Mouse (Mus musculus): ENCODE measurements around the gene Armc12. TPM values are rescaled to one million over a fixed set of nuclear protein-coding genes. Genes with fewer than 3 reads are reported as not detected.
"Not testable (repeated sequence)": the region's sequence is repeated elsewhere in the genome, so short reads cannot be mapped to it uniquely, and the experiment has no call there.

Gene Armc12
- total RNA-seq, 1 experiment from 2014 or later: not detected

- no peak for ATAC-seq (replicated peaks; ENCODE audit: low read depth, poor library complexity, severe bottlenecking)
Measured at GRCm38 (mm10) chr17:28527184-28528042, 3.2 kb upstream of the Armc12 start.

GRCm38 (mm10) chr17:28528043-28528351 lies 2.6 kb upstream of the Armc12 start:
- ATAC-seq (replicated peaks; ENCODE audit: low read depth, poor library complexity, severe bottlenecking): peak; percentile 73

DNA sequence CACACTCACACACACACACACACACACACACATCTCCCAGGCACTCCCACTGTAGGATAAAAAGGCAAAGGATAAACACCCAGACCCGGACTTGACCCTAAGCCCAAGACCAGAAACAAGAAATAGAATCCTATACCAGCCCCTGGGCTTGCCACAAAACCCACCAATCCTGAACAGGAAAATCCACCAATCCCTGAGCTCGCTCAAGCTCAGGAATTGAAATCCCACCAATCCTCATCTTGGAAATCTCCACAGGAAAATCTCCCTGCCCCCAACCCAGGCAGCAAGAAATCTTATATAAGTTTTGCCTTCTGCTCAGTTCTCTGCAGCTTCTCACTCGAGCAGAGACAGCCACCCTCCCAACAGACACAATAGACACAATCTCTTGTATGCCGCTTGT lies 1.5 kb upstream of the Armc12 start:
- no peak for ATAC-seq (replicated peaks; ENCODE audit: low read depth, poor library complexity, severe bottlenecking)

DNA sequence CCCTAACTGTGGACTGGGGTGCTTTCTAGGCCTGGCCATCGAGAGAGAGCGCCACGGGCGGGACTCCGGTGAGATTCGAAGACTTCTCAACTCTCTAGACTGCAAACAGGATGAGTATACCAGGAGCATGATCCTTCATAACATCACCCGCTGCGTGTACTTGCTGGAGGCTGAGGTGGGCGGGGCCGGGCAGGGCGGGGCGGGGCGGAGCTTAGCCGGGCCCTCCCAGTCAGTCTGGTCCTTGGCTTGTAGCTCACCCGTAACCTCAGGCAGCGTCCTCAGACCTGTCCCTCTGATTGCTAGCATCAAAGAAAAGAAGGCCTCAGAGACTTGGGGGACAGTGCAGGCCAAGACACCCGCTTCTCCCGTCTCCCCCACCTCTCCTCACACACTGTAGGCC lies 1.3 kb downstream of the Armc12 start:
- ATAC-seq (replicated peaks; ENCODE audit: low read depth, poor library complexity, severe bottlenecking): no peak

- no peak for ATAC-seq (replicated peaks; ENCODE audit: low read depth, poor library complexity, severe bottlenecking)
Measured at GRCm38 (mm10) chr17:28532557-28532956, 2.0 kb downstream of the Armc12 start.

DNA sequence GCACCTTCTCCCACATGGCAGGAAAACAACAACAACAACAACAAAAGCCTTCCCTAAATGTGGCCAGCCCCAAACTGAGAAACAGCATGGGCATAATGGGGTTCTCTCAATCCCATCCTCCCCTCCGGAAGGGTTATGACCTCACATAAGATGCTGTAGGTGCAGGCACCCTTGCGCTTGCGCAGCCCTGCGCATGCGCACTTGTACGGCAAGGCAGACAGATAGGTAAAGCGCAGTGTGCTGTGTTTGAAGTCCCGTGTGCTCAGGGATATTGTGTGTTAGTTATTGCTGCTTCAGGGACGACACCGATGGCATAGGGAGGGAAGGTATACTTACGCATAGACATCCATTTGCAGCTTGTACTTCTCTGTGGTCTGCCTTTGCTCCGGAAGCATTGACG lies 2.7 kb downstream of the Armc12 start:
- no peak for ATAC-seq (replicated peaks; ENCODE audit: low read depth, poor library complexity, severe bottlenecking)

- ATAC-seq (replicated peaks; ENCODE audit: low read depth, poor library complexity, severe bottlenecking): no peak
Measured at GRCm38 (mm10) chr17:28537881-28538280, 7.3 kb downstream of the Armc12 start.

DNA sequence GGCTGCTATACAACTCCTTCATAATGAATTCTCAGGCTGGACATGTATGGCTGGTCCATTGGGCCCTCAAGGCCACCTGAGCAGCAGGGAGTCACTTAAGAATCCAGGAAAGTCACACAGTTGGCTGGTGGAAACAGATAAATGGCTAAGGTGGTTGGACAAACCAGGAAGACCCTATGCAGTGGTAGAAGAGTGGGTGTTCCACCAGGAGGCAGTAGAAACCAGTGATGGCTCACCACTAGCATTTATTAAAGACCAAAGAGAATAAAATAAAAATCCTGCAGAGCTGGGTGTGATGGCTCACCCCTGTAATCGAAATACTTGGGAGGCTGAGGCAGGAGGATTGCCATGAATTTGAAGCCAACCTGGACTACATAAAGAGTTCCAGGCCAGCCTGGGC lies 16.3 kb downstream of the Armc12 start:
- no peak for ATAC-seq (replicated peaks; ENCODE audit: low read depth, poor library complexity, severe bottlenecking)

DNA sequence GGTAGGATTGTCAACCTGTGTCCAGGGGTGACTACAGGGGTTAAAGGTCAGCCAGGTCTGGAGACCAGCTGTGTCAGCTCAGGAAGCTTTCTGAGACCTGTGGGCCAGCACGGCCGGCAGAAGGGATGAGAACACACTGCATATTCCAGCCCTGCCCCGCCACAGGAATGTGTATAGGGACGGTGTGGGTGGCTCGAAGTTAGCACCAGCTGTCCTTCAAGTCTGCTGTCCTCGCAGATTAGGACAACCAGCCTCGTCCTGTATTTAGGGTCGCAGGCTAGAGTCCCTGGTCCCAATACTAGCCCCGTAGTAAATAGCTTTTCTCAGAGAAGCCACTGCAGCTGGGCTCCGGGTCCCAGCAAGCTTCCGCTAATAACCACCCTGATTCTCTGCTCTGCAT lies 17.9 kb downstream of the Armc12 start:
- no peak for ATAC-seq (replicated peaks; ENCODE audit: low read depth, poor library complexity, severe bottlenecking)

GRCm38 (mm10) chr17:28549111-28549510 lies 18.5 kb downstream of the Armc12 start, which contains the start of gene Clpsl2:
TSS of gene Clpsl2 (plus strand) at chr17:28549411.
- no peak for ATAC-seq (replicated peaks; ENCODE audit: low read depth, poor library complexity, severe bottlenecking)

GRCm38 (mm10) chr17:28553040-28553793 lies 22.6 kb downstream of the Armc12 start:
- peak; percentile 76 for ATAC-seq (replicated peaks; ENCODE audit: low read depth, poor library complexity, severe bottlenecking)

- not testable (repeated sequence) for ATAC-seq (replicated peaks; ENCODE audit: low read depth, poor library complexity, severe bottlenecking)
Measured at GRCm38 (mm10) chr17:28554021-28554420, 23.4 kb downstream of the Armc12 start.

- ATAC-seq (replicated peaks; ENCODE audit: low read depth, poor library complexity, severe bottlenecking): peak; percentile 70
Measured at GRCm38 (mm10) chr17:28556635-28557396, 26.2 kb downstream of the Armc12 start.

GRCm38 (mm10) chr17:28557772-28558171 lies 27.2 kb downstream of the Armc12 start:
- ATAC-seq (replicated peaks; ENCODE audit: low read depth, poor library complexity, severe bottlenecking): no peak

DNA sequence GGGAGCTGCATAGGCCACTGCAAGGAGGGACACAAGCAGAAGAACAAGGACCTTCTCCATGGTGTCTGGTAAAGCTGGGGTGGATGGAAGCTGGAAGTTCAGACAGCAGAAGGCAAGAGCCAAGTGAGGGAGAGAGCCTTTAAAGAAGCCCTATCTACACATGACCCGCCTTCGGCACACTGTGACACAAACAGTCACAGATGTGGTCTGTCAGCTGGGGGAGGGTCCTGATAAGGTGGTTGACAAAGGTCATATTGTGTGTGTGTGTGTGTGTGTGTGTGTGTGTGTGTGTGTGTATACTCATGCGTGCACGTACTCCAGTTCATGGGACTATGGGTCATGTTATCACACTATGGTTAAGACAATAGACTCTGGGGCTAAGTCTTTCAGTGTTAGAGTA lies 30.0 kb downstream of the Armc12 start, which contains the start of gene Clps:
Gene Clps (minus strand): TSS at position 169 of the 400 bp plus-strand sequence.
- ATAC-seq (replicated peaks; ENCODE audit: low read depth, poor library complexity, severe bottlenecking): no peak

DNA sequence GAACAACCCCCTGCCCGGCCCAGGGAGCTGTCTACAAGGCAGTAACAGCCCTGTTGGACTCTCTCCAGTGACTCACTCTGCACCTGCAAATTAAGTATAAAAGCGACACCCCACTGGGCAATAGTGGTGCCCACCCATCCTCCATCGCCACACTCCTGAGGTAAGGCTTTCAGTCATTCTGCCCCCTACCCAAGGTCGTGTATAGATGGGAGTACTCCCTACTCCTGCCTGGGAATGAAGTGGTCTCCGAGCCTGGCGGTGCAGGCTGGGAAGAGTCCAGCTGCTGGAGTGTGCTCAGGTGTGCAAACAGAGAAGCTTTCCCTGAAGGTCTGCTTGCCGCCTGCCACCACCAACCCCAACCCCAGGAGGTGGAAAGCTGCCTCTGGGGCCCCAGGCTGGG lies 31.0 kb downstream of the Armc12 start:
- no peak for ATAC-seq (replicated peaks; ENCODE audit: low read depth, poor library complexity, severe bottlenecking)

DNA sequence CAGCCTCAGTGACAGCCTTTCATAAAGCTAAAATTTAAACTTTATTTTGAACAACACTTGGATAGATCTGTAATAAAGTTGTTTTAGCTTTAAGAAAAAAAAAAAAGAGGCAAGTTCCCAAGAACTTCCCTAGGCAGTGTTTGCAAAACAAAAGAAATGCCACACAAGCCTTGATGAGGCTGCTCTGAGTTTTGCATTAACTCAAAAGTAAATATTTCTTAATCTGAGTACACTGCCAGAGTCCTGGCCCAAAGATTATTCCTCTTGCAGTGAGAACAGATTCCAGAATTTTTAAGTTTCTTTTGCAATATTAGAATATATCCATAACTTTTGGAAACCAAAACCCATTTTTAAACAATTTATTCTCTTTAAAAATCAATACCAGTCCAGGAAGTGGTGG lies 34.6 kb downstream of the Armc12 start:
- ATAC-seq (replicated peaks; ENCODE audit: low read depth, poor library complexity, severe bottlenecking): no peak

DNA sequence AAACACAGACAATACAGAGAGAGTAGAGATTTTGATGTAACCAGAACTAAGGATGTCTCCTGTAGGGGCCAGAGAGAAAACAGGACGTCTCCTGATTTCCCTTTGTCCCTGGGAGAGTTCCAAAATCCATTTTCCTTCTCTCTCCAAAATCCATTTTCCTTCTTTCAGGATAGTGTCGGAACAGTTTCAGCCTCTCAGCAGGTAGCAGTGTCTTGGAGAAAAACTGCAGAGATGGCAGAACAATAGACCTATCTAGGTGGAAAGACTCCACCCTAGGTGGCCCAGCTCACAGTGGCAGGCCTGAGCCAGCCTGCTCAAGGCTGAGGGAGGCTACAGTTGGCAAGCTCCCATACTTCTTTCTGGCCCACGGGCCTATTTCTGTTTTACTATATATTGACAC lies 36.9 kb downstream of the Armc12 start:
- ATAC-seq (replicated peaks; ENCODE audit: low read depth, poor library complexity, severe bottlenecking): no peak

DNA sequence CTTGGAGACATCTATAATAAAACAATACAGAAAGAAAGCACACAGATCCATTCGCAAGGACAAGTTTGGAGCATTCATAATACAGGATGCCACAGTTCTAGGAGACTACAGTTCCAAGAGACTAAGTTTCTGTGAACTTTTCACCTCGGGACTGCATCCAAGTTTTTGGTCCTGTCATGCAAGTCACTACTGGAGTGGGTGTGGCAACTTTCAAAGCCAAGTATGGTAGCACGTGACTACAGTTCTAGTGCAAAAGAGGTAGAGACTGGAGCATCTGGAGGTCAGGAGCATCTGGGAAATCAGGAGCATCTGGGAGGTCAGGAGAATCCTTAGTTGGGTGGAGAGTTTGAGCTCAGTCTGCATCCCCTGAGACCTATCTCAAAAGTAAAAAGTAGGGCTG lies 41.3 kb downstream of the Armc12 start:
- ATAC-seq (replicated peaks; ENCODE audit: low read depth, poor library complexity, severe bottlenecking): no peak

DNA sequence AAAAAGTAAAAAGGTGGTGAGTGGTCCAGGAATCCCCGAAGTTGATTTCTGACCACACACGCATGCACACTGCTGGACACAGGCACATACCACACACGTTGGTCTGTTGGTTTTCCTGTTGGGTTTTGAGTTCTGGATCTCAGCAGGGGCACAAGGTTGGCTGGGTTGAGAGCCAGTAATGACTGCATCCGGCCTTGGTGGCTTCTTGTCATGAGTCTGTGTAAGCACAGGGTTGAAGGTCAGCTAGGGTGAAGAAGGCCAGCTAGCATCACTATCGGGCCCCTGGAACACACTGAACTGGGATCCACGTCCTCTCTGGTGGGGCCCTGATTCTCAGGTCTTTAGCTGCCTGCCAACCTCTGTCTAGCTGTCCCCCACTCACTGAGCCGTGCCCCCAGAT lies 41.9 kb downstream of the Armc12 start:
- ATAC-seq (replicated peaks; ENCODE audit: low read depth, poor library complexity, severe bottlenecking): no peak

GRCm38 (mm10) chr17:28572941-28573340 lies 42.3 kb downstream of the Armc12 start:
- ATAC-seq (replicated peaks; ENCODE audit: low read depth, poor library complexity, severe bottlenecking): no peak
